Mouse (Mus musculus) ES-Bruce4 (cell line): ENCODE data around the gene Pde5a.

ENCODE experiments used
- CTCF ChIP-seq: IDR thresholded peaks from one replicate; pipeline ENCODE4 v1.8.1; 2011; ENCODE audit warnings: low read depth, low read length
- POLR2A ChIP-seq: IDR thresholded peaks from one replicate; pipeline ENCODE4 v1.8.1; 2011; ENCODE audit warnings: low read length; ENCODE audit not compliant: insufficient read depth

GRCm38 (mm10) chr3:122865092-122865491 lies 136.3 kb downstream of the Pde5a start:
- TF ChIP-seq POLR2A (no peak), CTCF (no peak)
